Mouse (Mus musculus): Measurements from ENCODE around the gene Mpo.

- TF ChIP-seq CTCF (IDR thresholded peaks at IDR 0.05): no peak
- no peak for TF ChIP-seq POLR2A (IDR thresholded peaks at IDR 0.05; ENCODE audit: insufficient read depth, low read depth, low read length)
- TF ChIP-seq EP300 (IDR thresholded peaks at IDR 0.05; ENCODE audit: insufficient read depth, low read depth, low read length): no peak
These were observed 24.0 kb downstream of the Mpo start for GRCm38 (mm10) chr11:87817443-87817773.

Measured in heart, adult 2 months (tissue).